Mouse (Mus musculus) limb, embryonic 10.5 days (tissue): ENCODE measurements around the gene Ifnb1. TPM values are rescaled to one million over a fixed set of nuclear protein-coding genes. Genes with fewer than 3 reads are reported as not detected.
"Not testable (repeated sequence)": the region's sequence is repeated elsewhere in the genome, so short reads cannot be mapped to it uniquely, and the experiment has no call there.

Source experiments
- DNase-seq: peaks from one replicate; pipeline ENCODE4 v3.0.0-alpha.2; 2017; ENCODE audit warnings: low spot score
- H3K27ac ChIP-seq: fragments of 300-500 bp; sonication (generic); 2 replicates; pipeline ENCODE4 v1.5.1; 2016; ENCODE audit warnings: mild to moderate bottlenecking
- H3K27me3 ChIP-seq: fragments of 300-500 bp; sonication (generic); 2 replicates; pipeline ENCODE4 v1.6.1; 2016; ENCODE audit warnings: low read depth, mild to moderate bottlenecking; ENCODE audit not compliant: poor library complexity, severe bottlenecking
- H3K36me3 ChIP-seq: fragments of 300-500 bp; sonication (generic); 2 replicates; pipeline ENCODE4 v1.6.1; 2016; ENCODE audit warnings: mild to moderate bottlenecking, moderate library complexity
- H3K4me1 ChIP-seq: fragments of 300-500 bp; sonication (generic); 2 replicates; pipeline ENCODE4 v1.6.1; 2016
- H3K4me3 ChIP-seq: fragments of 300-500 bp; sonication (generic); 2 replicates; pipeline ENCODE4 v1.5.1; 2016; ENCODE audit warnings: mild to moderate bottlenecking, moderate library complexity
- H3K9me3 ChIP-seq: fragments of 300-500 bp; sonication (generic); replicated peaks from 2 replicates; pipeline ENCODE4 v1.6.1; 2016; ENCODE audit warnings: mild to moderate bottlenecking
- WGBS: fragments of 180-500 bp; shearing (Covaris S2); methylation state at CpG from one replicate; pipeline ENCODE4 v1.1.7; 2016; 5-methylcytosine and 5-hydroxymethylcytosine counted together
- polyA plus RNA-seq: library from polyadenylated mRNA; unstranded; fragments of >200 nt; fragmentation: Nextera tagmentation; extraction: Ambion mirVana; gene quantifications from 2 replicates; pipeline ENCODE4 v1.2.1, GENCODE M21; 2016

Gene Ifnb1
- not detected in 2 replicates for polyA plus RNA-seq

- H3K27ac ChIP-seq = no peak within 1 kb of the TSS
- 88% methylated on average over 4 of the region's 4 CpGs for WGBS
- H3K4me1 ChIP-seq = no peaks in the 10 kb centered on the region
- H3K27me3 ChIP-seq = no peaks in the 10 kb centered on the region
- H3K4me3 ChIP-seq = no peak within 1 kb of the TSS
- H3K9me3 ChIP-seq = no peaks in the 10 kb centered on the region
- no peak for DNase-seq
- no peaks in the 10 kb centered on the region for H3K36me3 ChIP-seq
These were observed at the start of gene Ifnb1 for GRCm38 (mm10) chr4:88522674-88523073. Ifnb1 (minus strand) TSS chr4:88522774.

GRCm38 (mm10) chr4:88571698-88572097, 49.1 kb upstream of the Ifnb1 start, which contains the start of gene Ifna14:
Ifna14 (minus strand) TSS chr4:88571798.
- Histone ChIP-seq H3K4me3 (no peak within 1 kb of the TSS), H3K27ac (no peak within 1 kb of the TSS), H3K27me3 (no peaks in the 10 kb centered on the region), H3K36me3 (no peaks in the 10 kb centered on the region), H3K4me1 (no peaks in the 10 kb centered on the region), H3K9me3 (no peaks in the 10 kb centered on the region)
- no peak for DNase-seq
- 76% methylated on average over 1 of the region's 1 CpGs for WGBS

GRCm38 (mm10) chr4:88561791-88562190, 39.2 kb upstream of the Ifnb1 start:
- Histone ChIP-seq H3K4me1 (no peaks in the 10 kb centered on the region), H3K27me3 (no peaks in the 10 kb centered on the region), H3K27ac (no peak overlapping the region), H3K4me3 (no peak overlapping the region), H3K9me3 (no peaks in the 10 kb centered on the region), H3K36me3 (no peaks in the 10 kb centered on the region)
- 97% methylated on average over 1 of the region's 1 CpGs for WGBS
- DNase-seq = no peak

DNA sequence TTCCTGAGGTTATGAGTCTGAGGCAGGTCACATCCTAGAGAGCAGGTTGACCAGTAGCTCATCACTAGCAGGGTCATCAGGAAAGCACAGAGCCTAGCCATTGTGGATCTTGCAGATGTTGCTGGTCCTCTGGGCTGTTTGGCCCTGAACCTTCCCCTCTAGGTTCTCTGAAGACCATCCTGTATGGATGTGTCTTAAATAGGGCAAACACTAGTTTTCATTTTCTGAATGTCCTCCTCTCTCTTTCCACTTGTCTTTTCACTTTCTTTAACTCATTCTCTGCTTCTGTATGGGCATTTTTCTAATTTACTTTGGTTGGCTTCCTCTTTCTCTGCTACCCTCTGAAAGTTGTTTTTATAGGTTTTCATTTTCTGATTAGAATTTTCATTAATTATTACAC, 35.6 kb upstream of the Ifnb1 start, which contains the start of gene Ifna15:
Gene Ifna15, minus strand, starts transcription at position 101 of the 400 bp plus-strand sequence.
- H3K36me3 ChIP-seq, H3K4me1 ChIP-seq, H3K27me3 ChIP-seq, H3K27ac ChIP-seq, DNase-seq, H3K9me3 ChIP-seq, H3K4me3 ChIP-seq: not testable (repeated sequence)

GRCm38 (mm10) chr4:88550161-88550945, 27.8 kb upstream of the Ifnb1 start:
- H3K9me3 ChIP-seq = no peaks in the 10 kb centered on the region
- H3K27me3 ChIP-seq = no peaks in the 10 kb centered on the region
- 37% methylated on average over 22 of the region's 22 CpGs for WGBS
- H3K4me1 ChIP-seq = 0 out of 2 replicates have a peak, but pooled peaks cover 4% of the 10 kb centered on the region
- H3K27ac ChIP-seq = no peak overlapping the region
- DNase-seq = peak; percentile 66
- H3K4me3 ChIP-seq = peak overlapping the region; percentile 37; the same call in 1 of the 2 replicates
- H3K36me3 ChIP-seq = no peaks in the 10 kb centered on the region

DNA sequence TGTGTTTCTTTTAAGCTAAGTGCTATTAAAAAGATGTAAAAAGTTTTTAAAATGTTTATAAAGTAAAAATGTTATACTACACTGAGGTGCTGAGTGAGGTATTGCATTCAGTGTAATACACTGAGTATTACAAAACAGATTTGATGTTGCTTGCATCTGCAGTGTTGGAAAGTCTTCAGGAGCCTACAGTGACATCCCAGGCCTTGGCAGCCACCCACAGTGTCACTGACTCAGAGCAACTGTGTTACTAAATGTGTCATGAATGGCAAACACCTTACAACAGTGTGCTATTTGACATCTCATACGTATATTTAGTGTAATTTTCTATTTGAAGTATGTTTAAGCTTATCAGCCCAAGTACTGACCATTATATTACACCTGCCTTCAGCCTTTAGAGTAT, 25.4 kb upstream of the Ifnb1 start:
- WGBS = 86% methylated on average over 1 of the region's 1 CpGs
- Histone ChIP-seq H3K9me3 (no peaks in the 10 kb centered on the region), H3K4me1 (0 out of 2 replicates have a peak, but pooled peaks cover 4% of the 10 kb centered on the region), H3K36me3 (no peaks in the 10 kb centered on the region), H3K27me3 (no peaks in the 10 kb centered on the region), H3K4me3 (no peak overlapping the region), H3K27ac (no peak overlapping the region)
- DNase-seq = no peak

GRCm38 (mm10) chr4:88543649-88544234, 21.2 kb upstream of the Ifnb1 start:
- H3K9me3 ChIP-seq = no peaks in the 10 kb centered on the region
- no peak overlapping the region for H3K4me3 ChIP-seq
- H3K27me3 ChIP-seq = no peaks in the 10 kb centered on the region
- 58% methylated on average over 2 of the region's 2 CpGs for WGBS
- DNase-seq = no peak
- H3K4me1 ChIP-seq = no peaks in the 10 kb centered on the region
- H3K27ac ChIP-seq = no peak overlapping the region
- no peaks in the 10 kb centered on the region for H3K36me3 ChIP-seq

DNA sequence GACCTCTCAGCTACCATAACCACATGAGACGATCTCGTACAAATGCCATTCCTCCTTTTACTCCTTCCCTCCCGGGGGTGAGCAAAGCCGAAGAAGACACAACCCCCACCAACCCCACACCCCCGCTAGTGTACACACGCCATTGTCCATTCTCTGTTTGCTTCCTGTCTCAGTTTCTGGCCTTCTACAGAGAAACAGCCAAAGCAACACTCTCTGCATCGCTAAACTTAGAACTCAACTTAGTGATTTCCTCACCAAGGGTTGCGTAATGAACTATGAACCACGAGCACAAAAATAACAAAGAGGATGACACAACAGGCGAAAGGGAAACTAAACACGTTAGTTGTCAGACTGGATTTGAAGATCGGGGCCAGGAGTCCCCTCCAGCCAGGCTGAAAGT, 14.8 kb upstream of the Ifnb1 start:
- Histone ChIP-seq H3K4me3 (no peak overlapping the region), H3K9me3 (no peaks in the 10 kb centered on the region), H3K27me3 (no peaks in the 10 kb centered on the region), H3K4me1 (no peaks in the 10 kb centered on the region), H3K36me3 (no peaks in the 10 kb centered on the region), H3K27ac (no peak overlapping the region)
- 87% methylated on average over 12 of the region's 12 CpGs for WGBS
- DNase-seq = no peak

DNA sequence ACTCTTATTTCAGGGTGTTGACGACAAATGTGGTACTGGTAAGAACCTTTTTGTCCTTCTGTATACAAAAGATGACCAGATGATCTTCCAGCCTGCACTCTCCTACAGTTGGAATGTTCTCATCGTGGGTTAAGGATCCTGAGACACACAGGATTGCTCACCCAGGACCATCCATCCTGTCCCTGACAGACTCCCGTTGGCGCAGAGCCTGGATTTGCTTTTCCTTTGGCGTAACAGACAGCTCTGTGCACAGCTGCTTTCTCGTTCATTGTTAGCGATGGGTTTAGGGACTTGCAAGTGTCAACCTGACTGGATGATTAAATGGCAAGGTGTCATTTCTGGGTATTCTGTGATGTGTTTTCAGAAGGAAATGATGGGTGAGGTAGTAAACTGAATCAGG, 14.1 kb upstream of the Ifnb1 start:
- 79% methylated on average over 7 of the region's 7 CpGs for WGBS
- Histone ChIP-seq H3K36me3 (no peaks in the 10 kb centered on the region), H3K4me3 (no peak overlapping the region), H3K9me3 (no peaks in the 10 kb centered on the region), H3K4me1 (no peaks in the 10 kb centered on the region), H3K27ac (no peak overlapping the region), H3K27me3 (no peaks in the 10 kb centered on the region)
- no peak for DNase-seq

- Histone ChIP-seq H3K4me3 (no peak overlapping the region), H3K4me1 (no peaks in the 10 kb centered on the region), H3K36me3 (no peaks in the 10 kb centered on the region), H3K27ac (no peak overlapping the region), H3K9me3 (no peaks in the 10 kb centered on the region), H3K27me3 (no peaks in the 10 kb centered on the region)
- DNase-seq = no peak
- 84% methylated on average over 1 of the region's 1 CpGs for WGBS
These were observed 13.2 kb upstream of the Ifnb1 start for GRCm38 (mm10) chr4:88535742-88536141.

GRCm38 (mm10) chr4:88534903-88535302, 12.3 kb upstream of the Ifnb1 start:
- 92% methylated on average over 1 of the region's 1 CpGs for WGBS
- Histone ChIP-seq H3K27me3 (no peaks in the 10 kb centered on the region), H3K27ac (no peak overlapping the region), H3K4me3 (no peak overlapping the region), H3K36me3 (no peaks in the 10 kb centered on the region), H3K9me3 (no peaks in the 10 kb centered on the region), H3K4me1 (no peaks in the 10 kb centered on the region)
- DNase-seq = no peak

GRCm38 (mm10) chr4:88533499-88533898, 10.9 kb upstream of the Ifnb1 start:
- H3K4me1 ChIP-seq = no peaks in the 10 kb centered on the region
- 86% methylated on average over 2 of the region's 2 CpGs for WGBS

DNA sequence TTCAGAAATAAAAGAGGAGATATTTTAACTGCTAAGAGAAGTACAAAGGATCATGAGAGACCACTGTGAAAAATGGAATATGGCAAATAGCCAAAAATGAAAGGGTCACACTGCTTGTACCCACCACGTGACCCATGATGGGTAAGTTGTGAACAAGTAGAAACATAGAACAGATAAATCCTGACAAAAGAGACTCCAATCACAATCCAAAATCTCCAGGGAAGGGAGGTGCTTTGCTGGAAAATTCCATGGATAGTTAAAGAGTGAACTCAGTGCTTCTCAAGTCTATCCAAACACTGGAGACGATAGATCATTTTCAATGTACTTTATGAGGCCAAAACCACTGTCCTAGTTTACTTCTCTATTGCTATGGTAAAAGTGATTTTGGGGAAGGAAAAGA, 8.3 kb upstream of the Ifnb1 start:
- Histone ChIP-seq H3K27ac (no peak overlapping the region), H3K4me3 (no peak overlapping the region), H3K9me3 (no peaks in the 10 kb centered on the region), H3K4me1 (no peaks in the 10 kb centered on the region), H3K36me3 (no peaks in the 10 kb centered on the region), H3K27me3 (no peaks in the 10 kb centered on the region)
- WGBS = 92% methylated on average over 2 of the region's 2 CpGs
- DNase-seq = no peak

More at GRCm38 (mm10) chr4:88533499-88533898, 10.9 kb upstream of the Ifnb1 start:
- Histone ChIP-seq H3K27ac (no peak overlapping the region), H3K4me3 (no peak overlapping the region), H3K36me3 (no peaks in the 10 kb centered on the region), H3K27me3 (no peaks in the 10 kb centered on the region), H3K9me3 (no peaks in the 10 kb centered on the region)
- DNase-seq = no peak
